Mouse (Mus musculus): ENCODE measurements around the gene Sod2. TPM values are rescaled to one million over a fixed set of nuclear protein-coding genes. Genes with fewer than 3 reads are reported as not detected.
"Not testable (repeated sequence)": the region's sequence is repeated elsewhere in the genome, so short reads cannot be mapped to it uniquely, and the experiment has no call there.

The Sod2 gene
- polyA plus RNA-seq, 2 experiments = 98.2 to 116 TPM

GRCm38 (mm10) chr17:13008528-13008927, 1.9 kb downstream of the Sod2 start:
- Histone ChIP-seq H3K4me3 (replicated peaks; ENCODE audit: low read length) (peak overlapping the region; percentile 82), H3K4me2 (replicated peaks; ENCODE audit: low read depth, low read length, severe bottlenecking) (peak overlapping the region; percentile 76), H3K9me3 (ENCODE audit: control insufficient read depth, low read length) (no peaks in the 10 kb centered on the region), H3K4me1 (ENCODE audit: control insufficient read depth, insufficient read depth, low read length) (peaks cover 8% of the 10 kb centered on the region), H3K27ac (replicated peaks; ENCODE audit: low read depth, low read length) (peak overlapping the region; percentile 73; the same call in 1 of the 2 replicates), H3K27me3 (ENCODE audit: control insufficient read depth, insufficient read depth, low read length) (no peaks in the 10 kb centered on the region), H3K9ac (ENCODE audit: low read depth, low read length, severe bottlenecking) (peak overlapping the region; percentile 73), H3K36me3 (ENCODE audit: control insufficient read depth, insufficient read depth, low read length) (peaks cover 19% of the 10 kb centered on the region)
- no peak for ATAC-seq (ENCODE audit: low FRiP score, low read depth)
- no peak for TF ChIP-seq POLR2A (IDR thresholded peaks at IDR 0.05; ENCODE audit: borderline replicate concordance, extremely low read depth, insufficient read depth, insufficient read length)
- no peak for DNase-seq (ENCODE audit: low spot score)
- WGBS = 8% methylated on average over 10 of the region's 10 CpGs

GRCm38 (mm10) chr17:13009887-13010286, 3.2 kb downstream of the Sod2 start:
- peaks cover 8% of the 10 kb centered on the region for H3K4me1 ChIP-seq (ENCODE audit: control insufficient read depth, insufficient read depth, low read length)
- no peak overlapping the region for H3K4me2 ChIP-seq (replicated peaks; ENCODE audit: low read depth, low read length, severe bottlenecking)
- DNase-seq (ENCODE audit: low spot score) (peak; percentile 78), ATAC-seq (ENCODE audit: low FRiP score, low read depth) (no peak)
- no peak overlapping the region for H3K9ac ChIP-seq (ENCODE audit: low read depth, low read length, severe bottlenecking)
- H3K27me3 ChIP-seq (ENCODE audit: control insufficient read depth, insufficient read depth, low read length) = no peaks in the 10 kb centered on the region
- no peak overlapping the region for H3K4me3 ChIP-seq (replicated peaks; ENCODE audit: low read length)
- no peak overlapping the region for H3K27ac ChIP-seq (replicated peaks; ENCODE audit: low read depth, low read length)
- H3K36me3 ChIP-seq (ENCODE audit: control insufficient read depth, insufficient read depth, low read length) = peaks cover 31% of the 10 kb centered on the region
- TF ChIP-seq POLR2A (IDR thresholded peaks at IDR 0.05; ENCODE audit: borderline replicate concordance, extremely low read depth, insufficient read depth, insufficient read length) = no peak
- 33% methylated on average over 3 of the region's 3 CpGs for WGBS
- no peaks in the 10 kb centered on the region for H3K9me3 ChIP-seq (ENCODE audit: control insufficient read depth, low read length)

- WGBS = 82% methylated on average over 3 of the region's 3 CpGs
- ATAC-seq (ENCODE audit: low FRiP score, low read depth) (no peak), DNase-seq (ENCODE audit: low spot score) (no peak)
- no peak overlapping the region for H3K27ac ChIP-seq (replicated peaks; ENCODE audit: low read depth, low read length)
- H3K9ac ChIP-seq (ENCODE audit: low read depth, low read length, severe bottlenecking) = no peak overlapping the region
- H3K4me2 ChIP-seq (replicated peaks; ENCODE audit: low read depth, low read length, severe bottlenecking) = no peak overlapping the region
- H3K27me3 ChIP-seq (ENCODE audit: control insufficient read depth, insufficient read depth, low read length) = no peaks in the 10 kb centered on the region
- no peak overlapping the region for H3K4me3 ChIP-seq (replicated peaks; ENCODE audit: low read length)
- no peak for TF ChIP-seq POLR2A (IDR thresholded peaks at IDR 0.05; ENCODE audit: borderline replicate concordance, extremely low read depth, insufficient read depth, insufficient read length)
- no peaks in the 10 kb centered on the region for H3K9me3 ChIP-seq (ENCODE audit: control insufficient read depth, low read length)
- H3K36me3 ChIP-seq (ENCODE audit: control insufficient read depth, insufficient read depth, low read length) = peaks cover 45% of the 10 kb centered on the region
- peaks cover 8% of the 10 kb centered on the region for H3K4me1 ChIP-seq (ENCODE audit: control insufficient read depth, insufficient read depth, low read length)
These were observed 6.7 kb downstream of the Sod2 start for GRCm38 (mm10) chr17:13013316-13013715.

GRCm38 (mm10) chr17:13036627-13037192, 30.1 kb downstream of the Sod2 start:
- H3K9ac ChIP-seq (ENCODE audit: low read depth, low read length, severe bottlenecking); H3K9me3 ChIP-seq (ENCODE audit: control insufficient read depth, low read length); H3K4me3 ChIP-seq (replicated peaks; ENCODE audit: low read length); DNase-seq (ENCODE audit: low spot score); H3K27ac ChIP-seq (replicated peaks; ENCODE audit: low read depth, low read length); H3K4me1 ChIP-seq (ENCODE audit: control insufficient read depth, insufficient read depth, low read length); H3K4me2 ChIP-seq (replicated peaks; ENCODE audit: low read depth, low read length, severe bottlenecking); H3K36me3 ChIP-seq (ENCODE audit: control insufficient read depth, insufficient read depth, low read length); H3K27me3 ChIP-seq (ENCODE audit: control insufficient read depth, insufficient read depth, low read length); ATAC-seq (ENCODE audit: low FRiP score, low read depth): not testable (repeated sequence)
- 89% methylated on average over 3 of the region's 12 CpGs for WGBS

- peak; percentile 79 for DNase-seq (ENCODE audit: low spot score)
- H3K4me2 ChIP-seq (replicated peaks; ENCODE audit: low read depth, low read length, severe bottlenecking); H3K9me3 ChIP-seq (ENCODE audit: control insufficient read depth, low read length); H3K27me3 ChIP-seq (ENCODE audit: control insufficient read depth, insufficient read depth, low read length); H3K4me1 ChIP-seq (ENCODE audit: control insufficient read depth, insufficient read depth, low read length); H3K9ac ChIP-seq (ENCODE audit: low read depth, low read length, severe bottlenecking); H3K36me3 ChIP-seq (ENCODE audit: control insufficient read depth, insufficient read depth, low read length); H3K27ac ChIP-seq (replicated peaks; ENCODE audit: low read depth, low read length); H3K4me3 ChIP-seq (replicated peaks; ENCODE audit: low read length): not testable (repeated sequence)
- 2% methylated on average over 3 of the region's 4 CpGs for WGBS
- ATAC-seq (ENCODE audit: low FRiP score, low read depth) = peak; percentile 72
These were observed 37.4 kb downstream of the Sod2 start for GRCm38 (mm10) chr17:13043846-13044673.

- H3K27me3 ChIP-seq (ENCODE audit: control insufficient read depth, insufficient read depth, low read length); H3K9ac ChIP-seq (ENCODE audit: low read depth, low read length, severe bottlenecking); ATAC-seq (ENCODE audit: low FRiP score, low read depth); DNase-seq (ENCODE audit: low spot score); H3K9me3 ChIP-seq (ENCODE audit: control insufficient read depth, low read length); H3K27ac ChIP-seq (replicated peaks; ENCODE audit: low read depth, low read length); H3K4me3 ChIP-seq (replicated peaks; ENCODE audit: low read length); H3K4me2 ChIP-seq (replicated peaks; ENCODE audit: low read depth, low read length, severe bottlenecking); H3K36me3 ChIP-seq (ENCODE audit: control insufficient read depth, insufficient read depth, low read length); H3K4me1 ChIP-seq (ENCODE audit: control insufficient read depth, insufficient read depth, low read length): not testable (repeated sequence)
- WGBS = 100% methylated on average over 1 of the region's 8 CpGs
These were observed 45.6 kb downstream of the Sod2 start, which contains the start of gene Gpr31b for GRCm38 (mm10) chr17:13052124-13052813. Gene Gpr31b (minus strand): TSS chr17:13052296.

GRCm38 (mm10) chr17:13060804-13061203, 54.2 kb downstream of the Sod2 start, which contains the start of gene Tcp10b:
Gene Tcp10b (plus strand): TSS chr17:13061104.
- H3K36me3 ChIP-seq (ENCODE audit: control insufficient read depth, insufficient read depth, low read length); H3K27ac ChIP-seq (replicated peaks; ENCODE audit: low read depth, low read length); H3K9me3 ChIP-seq (ENCODE audit: control insufficient read depth, low read length); DNase-seq (ENCODE audit: low spot score); H3K4me1 ChIP-seq (ENCODE audit: control insufficient read depth, insufficient read depth, low read length); ATAC-seq (ENCODE audit: low FRiP score, low read depth); H3K27me3 ChIP-seq (ENCODE audit: control insufficient read depth, insufficient read depth, low read length); H3K9ac ChIP-seq (ENCODE audit: low read depth, low read length, severe bottlenecking); H3K4me2 ChIP-seq (replicated peaks; ENCODE audit: low read depth, low read length, severe bottlenecking); H3K4me3 ChIP-seq (replicated peaks; ENCODE audit: low read length): not testable (repeated sequence)
- WGBS = 94% methylated on average over 4 of the region's 4 CpGs
